Mouse (Mus musculus) cerebellum, adult 18-20 months (tissue): ENCODE data around the gene Bsg.
A peak's percentile ranks its signal among the peaks of the same experiment; 100 is the strongest.
"Not testable (repeated sequence)": the region's sequence is repeated elsewhere in the genome, so short reads cannot be mapped to it uniquely, and the experiment has no call there.

ENCODE experiments used
- DNase-seq, 2 experiments: peaks; one replicate each; pipeline ENCODE4 v3.0.0; 2021

Bsg gene

GRCm38 (mm10) chr10:79736706-79737105 is 32.4 kb downstream of the Bsg start:
- peak in 1 of 2 experiments; percentile 54 for DNase-seq

DNA sequence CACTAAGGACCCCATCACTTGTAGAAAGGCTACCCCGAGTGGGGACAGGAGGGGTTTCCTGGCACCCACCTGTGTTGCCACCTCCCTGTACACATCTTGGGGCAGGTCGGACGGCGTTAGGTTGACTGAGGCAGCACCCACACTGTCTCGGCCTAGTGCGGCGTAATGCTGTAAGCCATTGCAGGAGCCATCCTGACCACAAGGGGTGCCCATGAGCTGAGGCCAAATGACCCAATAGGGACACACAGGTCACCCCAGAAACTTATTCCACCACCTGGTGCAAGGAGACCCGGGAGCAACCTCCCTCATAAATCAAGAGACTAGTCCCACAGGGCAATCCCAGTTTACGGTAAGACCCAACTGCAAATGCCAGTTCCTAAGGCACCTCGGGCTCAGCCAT is 34.0 kb downstream of the Bsg start:
- no peak for DNase-seq

- DNase-seq: no peak
Observed at GRCm38 (mm10) chr10:79739234-79739633, 34.9 kb downstream of the Bsg start.

DNA sequence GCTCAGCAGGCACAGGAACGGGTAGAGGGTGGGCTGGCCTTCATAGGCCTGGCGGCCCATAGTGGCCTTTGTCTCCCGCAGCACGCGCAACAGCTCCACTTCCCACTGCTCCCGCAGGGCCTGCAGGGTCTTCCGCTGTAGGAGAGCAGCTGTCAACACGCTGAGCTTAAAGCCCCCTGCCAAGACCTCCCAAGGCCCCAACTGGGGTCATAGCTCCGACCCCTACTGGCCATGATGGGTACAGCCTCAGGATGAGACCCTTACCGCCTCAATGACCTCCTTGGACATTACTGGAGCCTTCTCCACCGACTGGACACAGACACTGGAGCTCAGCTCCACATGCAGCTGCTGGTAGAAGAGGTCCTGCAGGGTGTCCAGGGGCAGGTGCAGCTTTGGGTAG is 36.6 kb downstream of the Bsg start:
- no peak for DNase-seq

DNA sequence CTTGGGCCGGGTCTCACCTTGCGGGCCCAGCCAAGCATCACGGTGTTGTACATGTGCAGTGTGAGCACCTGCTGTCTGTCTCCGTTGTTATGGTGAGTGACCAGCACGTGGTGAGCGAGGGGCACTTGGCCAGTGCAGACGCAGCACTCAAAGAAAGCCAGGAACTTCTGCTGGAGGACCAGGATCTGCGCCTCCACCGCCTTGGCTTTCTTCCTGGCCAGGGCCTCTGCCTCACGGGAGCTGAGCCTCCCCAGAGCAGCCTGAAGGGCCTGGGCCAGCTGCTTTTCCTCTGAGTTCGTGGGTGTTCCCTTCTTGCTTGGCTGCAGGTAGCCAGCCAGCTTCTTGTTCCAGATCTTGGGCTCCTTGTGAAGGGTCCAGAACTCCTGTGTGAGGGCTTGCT is 38.9 kb downstream of the Bsg start:
- DNase-seq: peak in 1 of 2 experiments; percentile 47

DNA sequence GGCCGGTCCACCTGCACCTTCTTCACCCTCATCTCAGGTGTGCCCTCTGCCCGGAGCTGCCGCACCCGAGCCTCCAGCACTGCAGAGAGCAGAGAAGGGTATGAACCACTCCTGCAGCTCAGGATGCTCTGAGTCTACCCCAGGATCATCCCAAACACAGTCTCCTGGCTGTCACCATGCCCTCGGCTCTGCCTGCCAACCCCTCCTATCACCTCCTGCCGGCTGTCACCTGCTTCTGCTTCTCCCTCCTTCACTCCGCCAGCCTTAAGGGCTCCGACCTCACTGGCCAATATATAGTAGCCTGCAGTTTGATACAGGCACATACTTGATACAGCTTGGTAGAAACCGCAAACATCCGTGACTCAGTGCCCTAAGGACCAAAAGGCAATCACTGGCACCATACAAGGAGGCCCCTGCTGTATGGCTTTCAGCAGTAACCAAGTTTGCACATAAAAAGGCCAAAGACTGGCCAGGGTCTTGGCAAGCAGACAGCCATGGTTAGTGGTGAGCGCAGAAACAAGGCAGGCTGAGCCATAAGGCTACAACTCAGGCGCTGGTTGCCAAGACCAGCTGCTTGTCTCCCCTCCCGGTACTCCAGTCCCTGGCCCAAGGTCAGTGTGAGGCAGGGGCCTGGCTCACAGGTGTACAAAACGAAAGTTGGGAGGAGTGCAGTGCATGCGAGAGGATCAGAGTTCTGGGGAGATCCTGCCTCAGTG is 39.5 kb downstream of the Bsg start:
- peak; percentile 64 to 77 for DNase-seq

DNA sequence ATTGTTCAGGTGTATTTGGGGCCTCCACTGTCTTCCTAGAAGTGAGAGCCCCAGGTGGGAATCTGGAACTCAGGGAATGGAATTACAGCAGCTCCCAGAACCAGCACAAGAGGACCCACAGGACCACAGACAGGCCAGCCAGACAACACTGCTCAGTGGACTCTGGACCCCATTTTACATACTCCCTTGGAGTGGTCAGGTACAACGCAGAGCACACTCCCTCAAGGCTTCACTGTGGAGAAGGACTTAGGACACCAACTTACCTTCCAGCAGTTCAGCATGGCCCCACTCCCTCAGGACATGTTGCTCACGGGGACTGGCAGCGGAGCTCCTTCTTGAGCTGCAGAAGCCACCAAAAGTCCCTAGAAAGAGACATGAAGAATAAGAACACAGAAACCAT is 41.1 kb downstream of the Bsg start:
- DNase-seq: no peak

- DNase-seq: peak; percentile 96 to 97
Observed at GRCm38 (mm10) chr10:79745898-79746773, 41.8 kb downstream of the Bsg start, which contains the start of gene Polrmt. Gene Polrmt (minus strand): TSS chr10:79746581.

DNA sequence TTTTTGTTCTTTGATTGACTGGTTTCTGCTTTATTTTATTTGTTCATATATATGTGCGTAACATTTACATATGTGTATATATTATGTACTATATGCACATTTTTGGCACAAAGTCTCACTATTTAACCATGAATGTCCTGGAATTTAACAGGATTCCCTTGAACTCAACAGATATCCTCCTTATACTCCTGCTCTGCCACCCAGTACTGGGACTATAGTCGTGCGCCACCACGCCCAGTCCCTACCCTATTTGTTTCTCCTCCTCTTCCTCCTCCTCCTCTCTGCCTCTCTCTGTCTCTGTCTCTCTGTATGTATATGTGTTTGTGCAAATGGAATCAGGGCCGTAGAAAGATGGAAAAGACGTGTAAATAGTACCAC is 42.5 kb downstream of the Bsg start:
- DNase-seq: no peak

GRCm38 (mm10) chr10:79748496-79748895 is 44.2 kb downstream of the Bsg start:
- DNase-seq: peak in 1 of 2 experiments; percentile 11

DNA sequence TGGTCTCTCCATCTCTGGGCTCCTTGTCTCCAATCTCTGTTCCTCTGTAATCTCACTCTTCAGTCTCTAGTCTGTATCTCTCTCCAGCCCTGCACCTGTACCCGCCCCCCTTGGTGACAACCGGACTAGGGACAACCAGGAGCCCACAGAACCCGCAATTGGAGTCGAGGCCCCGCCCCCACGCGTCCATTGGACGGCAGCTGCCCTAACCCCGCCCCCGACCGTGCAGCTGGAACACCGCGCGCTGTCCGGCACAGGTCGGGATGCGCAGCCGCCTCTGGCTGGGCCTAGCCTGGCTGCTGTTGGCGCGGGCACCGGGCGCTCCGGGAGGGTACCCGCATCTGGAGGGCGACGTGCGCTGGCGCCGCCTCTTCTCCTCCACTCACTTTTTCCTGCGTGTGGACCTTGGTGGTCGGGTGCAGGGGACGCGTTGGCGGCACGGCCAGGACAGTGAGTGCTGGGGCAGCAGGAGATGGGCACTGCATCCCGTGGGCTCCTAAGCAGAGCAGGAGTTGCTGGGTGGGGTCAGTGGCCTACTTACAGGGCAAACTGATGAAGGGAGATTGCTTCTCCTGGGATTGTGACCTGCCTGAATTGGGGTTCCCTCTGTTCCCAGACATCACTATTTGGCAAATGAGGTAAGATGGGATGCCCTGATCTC is 50.7 kb downstream of the Bsg start, which contains the start of gene Fgf22:
Fgf22 (plus strand) TSS at position 221 of the 661 bp plus-strand sequence.
- DNase-seq: peak; percentile 88 to 92

GRCm38 (mm10) chr10:79755854-79756253 is 51.6 kb downstream of the Bsg start:
- DNase-seq: no peak

DNA sequence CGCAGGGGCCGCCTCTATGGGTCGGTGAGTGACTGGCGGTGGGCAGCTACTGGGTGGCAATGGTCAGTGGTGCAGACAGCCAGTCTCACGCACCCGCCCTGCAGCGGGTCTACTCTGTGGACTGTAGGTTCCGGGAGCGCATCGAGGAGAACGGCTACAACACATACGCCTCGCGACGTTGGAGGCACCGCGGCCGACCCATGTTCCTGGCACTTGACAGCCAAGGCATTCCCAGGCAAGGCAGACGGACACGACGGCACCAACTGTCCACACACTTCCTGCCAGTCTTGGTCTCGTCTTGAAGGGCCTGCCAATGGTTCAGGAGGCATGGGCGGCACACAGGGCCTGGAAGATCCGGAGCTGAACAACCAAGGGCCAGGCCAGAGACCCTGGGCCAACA is 52.4 kb downstream of the Bsg start:
- DNase-seq: peak in 1 of 2 experiments; percentile 4

GRCm38 (mm10) chr10:79759675-79760074 is 55.4 kb downstream of the Bsg start:
- not testable (repeated sequence) for DNase-seq

GRCm38 (mm10) chr10:79760603-79761143 is 56.4 kb downstream of the Bsg start:
- no peak for DNase-seq
